Mouse (Mus musculus) olfactory bulb, adult 2 months (tissue): ENCODE measurements at regions not wholly inside any gene's neighbourhood (a gene's known extent, or its start where the extent isn't known, plus 50 kb on each side); places are given as distances from the start of the nearest gene placed in this dataset.

Experiments used
- CTCF ChIP-seq: fragments of 200-500 bp; IDR thresholded peaks from 2 replicates; pipeline ENCODE4 v1.5.1; 2012; ENCODE audit warnings: low read depth, mild to moderate bottlenecking, low read length, moderate library complexity; ENCODE audit not compliant: insufficient read depth
- POLR2A ChIP-seq: fragments of 200-500 bp; IDR thresholded peaks from 2 replicates; pipeline ENCODE4 v1.6.1; 2012; ENCODE audit warnings: mild to moderate bottlenecking, low read depth, low read length, moderate library complexity; ENCODE audit not compliant: insufficient read depth

DNA sequence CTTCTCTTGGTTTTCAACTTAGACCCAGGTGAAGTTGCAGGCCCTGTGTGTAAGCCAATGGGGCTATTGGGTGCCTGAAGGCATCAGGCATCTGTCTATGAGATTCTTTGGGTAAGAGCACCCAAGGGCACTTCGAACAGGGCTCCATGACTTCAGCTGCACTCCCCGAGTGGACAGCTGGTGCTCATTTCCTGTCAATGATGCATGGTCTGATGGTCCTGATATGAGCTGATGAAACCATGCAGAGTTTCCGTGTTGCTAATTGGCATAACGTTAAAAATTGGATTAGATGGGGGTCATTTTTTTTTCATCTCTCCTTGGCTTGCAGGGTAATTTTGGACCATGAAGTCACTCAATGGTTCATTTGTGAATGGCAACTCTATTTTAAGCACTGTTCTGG, 120.0 kb downstream of the Dusp6 start:
- TF ChIP-seq POLR2A (no peak), CTCF (no peak)
